Mouse (Mus musculus) stomach, postnatal 0 days (tissue): ENCODE measurements at regions not wholly inside any gene's neighbourhood (a gene's known extent, or its start where the extent isn't known, plus 50 kb on each side); places are given as distances from the start of the nearest gene placed in this dataset.

ENCODE experiments used
- ATAC-seq: fragments of 200-750 bp; cut with Nextera tagmentation; 2 replicates; pipeline ENCODE4 v1.8.0; 2017; ENCODE audit not compliant: low FRiP score, low TSS enrichment
- DNase-seq: peaks from one replicate; pipeline ENCODE4 v3.0.0-alpha.2; 2016; ENCODE audit warnings: low spot score
- H3K27ac ChIP-seq: fragments of 300-500 bp; sonication (generic); replicated peaks from 2 replicates; pipeline ENCODE4 v1.5.1; 2014; ENCODE audit warnings: mild to moderate bottlenecking, control low read depth
- H3K27me3 ChIP-seq: fragments of 300-500 bp; sonication (generic); 2 replicates; pipeline ENCODE4 v1.6.1; 2014; ENCODE audit warnings: low read length; ENCODE audit not compliant: control insufficient read depth, insufficient read depth
- H3K36me3 ChIP-seq: fragments of 300-500 bp; sonication (generic); 2 replicates; pipeline ENCODE4 v1.6.1; 2014; ENCODE audit warnings: low read length, mixed read lengths; ENCODE audit not compliant: control insufficient read depth, insufficient read depth
- H3K4me1 ChIP-seq: fragments of 300-500 bp; sonication (generic); replicated peaks from 2 replicates; pipeline ENCODE4 v1.6.1; 2014; ENCODE audit warnings: antibody characterized with exemption; ENCODE audit not compliant: control insufficient read depth, insufficient read depth
- H3K4me2 ChIP-seq: fragments of 300-500 bp; sonication (generic); replicated peaks from 2 replicates; pipeline ENCODE4 v1.6.1; 2014; ENCODE audit warnings: low read depth, mild to moderate bottlenecking, control low read depth, moderate library complexity
- H3K4me3 ChIP-seq: fragments of 300-500 bp; sonication (generic); 2 replicates; pipeline ENCODE4 v1.5.1; 2014; ENCODE audit warnings: low read depth, low read length, control low read depth
- H3K9ac ChIP-seq: fragments of 300-500 bp; sonication (generic); 2 replicates; pipeline ENCODE4 v1.6.1; 2014; ENCODE audit warnings: mild to moderate bottlenecking, low read length, control low read depth, mixed read lengths
- H3K9me3 ChIP-seq: fragments of 300-500 bp; sonication (generic); 2 replicates; pipeline ENCODE4 v1.6.1; 2016; ENCODE audit warnings: low read length; ENCODE audit not compliant: control insufficient read depth
- CTCF ChIP-seq: IDR thresholded peaks from 2 replicates; pipeline ENCODE4 v1.5.1; 2016; ENCODE audit warnings: antibody characterized with exemption, low read depth, mild to moderate bottlenecking, moderate library complexity
- EP300 ChIP-seq: optimal IDR thresholded peaks from 2 replicates; pipeline ENCODE3; 2016; ENCODE audit warnings: antibody characterized with exemption
- WGBS: fragments of 180-500 bp; shearing (Covaris S2); extraction: QIAGEN DNeasy Blood & Tissue Kit; methylation state at CpG from one replicate; pipeline ENCODE4 v1.1.7; 2014; 5-methylcytosine and 5-hydroxymethylcytosine counted together

DNA sequence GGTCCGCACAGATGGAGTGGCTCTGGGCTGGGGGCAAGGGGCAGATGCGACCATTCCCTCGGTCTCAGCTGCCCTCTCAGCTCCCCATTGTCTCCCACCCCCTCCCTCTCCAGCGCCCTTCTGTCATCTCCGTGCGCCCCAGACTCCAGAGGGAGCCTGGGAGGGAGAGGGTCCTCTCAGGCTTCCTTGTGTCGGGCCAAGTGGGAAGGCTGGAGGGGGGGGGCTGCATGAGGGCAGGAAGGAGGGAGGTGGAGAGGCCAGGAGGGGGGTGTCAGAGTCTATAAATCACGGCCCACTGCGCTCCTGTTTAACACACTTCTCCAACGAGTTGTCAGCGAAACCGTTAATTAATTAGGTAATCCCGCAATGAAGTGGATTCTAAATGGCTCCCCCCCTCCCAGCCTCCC, 127.2 kb upstream of the Lhx5 start:
- DNase-seq (no peak), ATAC-seq (no peak)
- H3K4me1 ChIP-seq, result no peaks in the 10 kb centered on the region
- TF ChIP-seq EP300, result no peak
- TF ChIP-seq CTCF, result no peak
- no peaks in the 10 kb centered on the region for H3K36me3 ChIP-seq
- H3K27ac ChIP-seq, result no peak overlapping the region
- WGBS, result 14% methylated on average over 11 of the region's 13 CpGs
- peaks cover 8% of the 10 kb centered on the region; the same call in 1 of the 2 replicates for H3K27me3 ChIP-seq
- no peak overlapping the region for H3K4me3 ChIP-seq
- H3K4me2 ChIP-seq, result no peak overlapping the region
- no peak overlapping the region for H3K9ac ChIP-seq
- H3K9me3 ChIP-seq, result no peaks in the 10 kb centered on the region

DNA sequence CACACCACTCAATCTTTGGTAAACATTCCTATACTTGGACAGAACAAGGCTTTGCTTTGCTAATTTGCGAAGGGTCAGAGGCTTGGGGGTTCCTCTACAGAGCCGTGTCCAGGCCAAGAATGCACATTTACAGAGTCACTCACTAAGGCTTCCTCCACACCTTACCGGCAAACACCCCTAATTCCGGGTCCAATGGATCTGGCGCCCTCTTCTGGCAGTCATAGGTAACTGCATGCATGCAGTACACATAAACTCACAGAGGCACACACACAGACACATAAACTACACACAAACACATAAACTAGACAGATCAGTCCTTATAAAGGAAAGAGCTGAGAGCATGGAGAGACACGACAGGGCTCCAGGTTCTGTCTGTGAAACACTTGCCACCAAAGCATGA, 119.2 kb upstream of the Lhx5 start:
- ATAC-seq (no peak), DNase-seq (no peak)
- H3K36me3 ChIP-seq, result no peaks in the 10 kb centered on the region
- no peaks in the 10 kb centered on the region for H3K27me3 ChIP-seq
- H3K27ac ChIP-seq, result no peak overlapping the region
- H3K4me2 ChIP-seq, result no peak overlapping the region
- H3K4me1 ChIP-seq, result no peaks in the 10 kb centered on the region
- TF ChIP-seq CTCF, result peak; percentile 56
- TF ChIP-seq EP300, result no peak
- H3K9me3 ChIP-seq, result no peaks in the 10 kb centered on the region
- no peak overlapping the region for H3K9ac ChIP-seq
- H3K4me3 ChIP-seq, result no peak overlapping the region
- 85% methylated on average over 6 of the region's 6 CpGs for WGBS

DNA sequence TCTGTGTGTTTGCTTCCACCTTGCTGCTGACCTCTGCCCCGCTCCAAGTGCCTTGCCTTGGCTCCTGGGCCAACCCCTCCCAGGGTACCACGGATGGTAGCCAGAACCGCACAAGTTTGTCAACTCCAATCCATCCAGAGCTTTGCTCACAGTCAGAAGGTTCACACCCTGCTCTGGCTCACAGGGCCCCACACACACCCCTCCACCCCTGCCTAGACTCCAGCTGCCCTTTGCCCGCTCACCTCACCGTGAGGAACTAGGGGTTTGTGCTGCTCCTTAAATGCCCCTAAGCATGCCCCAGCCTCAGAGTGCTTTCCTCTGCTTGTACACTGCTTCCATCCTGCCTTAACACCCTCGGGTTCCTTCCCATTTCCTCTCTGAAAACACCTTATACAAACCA, 117.5 kb upstream of the Lhx5 start:
- TF ChIP-seq CTCF (no peak), EP300 (no peak)
- H3K4me1 ChIP-seq, result no peaks in the 10 kb centered on the region
- WGBS, result 67% methylated on average over 6 of the region's 6 CpGs
- H3K9ac ChIP-seq, result no peak overlapping the region
- no peak overlapping the region for H3K4me3 ChIP-seq
- no peaks in the 10 kb centered on the region for H3K27me3 ChIP-seq
- H3K9me3 ChIP-seq, result no peaks in the 10 kb centered on the region
- no peak for DNase-seq
- no peak for ATAC-seq
- H3K27ac ChIP-seq, result no peak overlapping the region
- H3K4me2 ChIP-seq, result no peak overlapping the region
- H3K36me3 ChIP-seq, result no peaks in the 10 kb centered on the region

DNA sequence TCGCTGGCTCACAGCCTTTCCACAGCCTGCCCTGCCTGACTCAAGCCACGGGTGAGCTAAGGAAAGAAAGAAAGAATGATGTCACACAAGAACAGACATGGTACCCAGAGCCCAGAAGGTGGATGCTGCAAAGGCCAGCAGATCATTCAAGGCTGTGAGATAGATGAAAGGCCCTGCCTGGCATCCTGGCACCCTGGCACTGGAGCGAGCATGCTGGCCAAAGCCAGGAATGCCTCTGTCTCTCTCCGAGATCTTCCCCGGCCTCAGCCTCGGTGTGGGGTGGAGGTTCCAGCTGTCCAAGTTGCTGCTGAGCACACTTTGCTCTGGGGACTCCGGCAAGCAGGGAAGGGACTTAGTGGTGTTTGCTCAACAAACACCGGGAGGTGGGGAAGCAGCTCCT, 116.4 kb upstream of the Lhx5 start:
- TF ChIP-seq EP300, result no peak
- no peak for TF ChIP-seq CTCF
- Histone ChIP-seq H3K36me3 (no peaks in the 10 kb centered on the region), H3K27me3 (no peaks in the 10 kb centered on the region), H3K4me3 (no peak overlapping the region), H3K9me3 (no peaks in the 10 kb centered on the region), H3K4me1 (no peaks in the 10 kb centered on the region), H3K4me2 (no peak overlapping the region), H3K27ac (no peak overlapping the region), H3K9ac (no peak overlapping the region)
- WGBS, result 44% methylated on average over 8 of the region's 8 CpGs
- no peak for DNase-seq
- ATAC-seq, result no peak

DNA sequence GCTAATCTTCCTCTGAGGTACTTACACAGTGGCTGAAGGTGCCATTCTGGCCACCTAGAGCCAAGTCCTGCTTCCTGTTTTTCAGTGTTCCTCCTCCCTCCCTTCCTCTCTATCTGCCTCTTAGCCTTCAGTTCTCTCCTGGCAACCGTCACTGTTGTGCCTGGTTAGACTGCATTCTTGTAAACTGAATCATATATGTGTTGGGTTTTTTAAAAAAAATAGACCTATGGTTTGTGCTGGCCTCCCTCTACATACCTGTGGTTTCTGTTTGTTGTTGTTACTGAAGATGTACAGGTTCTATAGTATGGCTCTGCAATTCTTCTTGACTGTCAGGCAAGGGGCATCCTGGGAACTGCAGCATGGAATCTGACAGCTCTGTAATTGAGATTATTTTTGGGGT, 112.5 kb upstream of the Lhx5 start:
- WGBS, result 23% methylated on average over 1 of the region's 1 CpGs
- no peak for DNase-seq

DNA sequence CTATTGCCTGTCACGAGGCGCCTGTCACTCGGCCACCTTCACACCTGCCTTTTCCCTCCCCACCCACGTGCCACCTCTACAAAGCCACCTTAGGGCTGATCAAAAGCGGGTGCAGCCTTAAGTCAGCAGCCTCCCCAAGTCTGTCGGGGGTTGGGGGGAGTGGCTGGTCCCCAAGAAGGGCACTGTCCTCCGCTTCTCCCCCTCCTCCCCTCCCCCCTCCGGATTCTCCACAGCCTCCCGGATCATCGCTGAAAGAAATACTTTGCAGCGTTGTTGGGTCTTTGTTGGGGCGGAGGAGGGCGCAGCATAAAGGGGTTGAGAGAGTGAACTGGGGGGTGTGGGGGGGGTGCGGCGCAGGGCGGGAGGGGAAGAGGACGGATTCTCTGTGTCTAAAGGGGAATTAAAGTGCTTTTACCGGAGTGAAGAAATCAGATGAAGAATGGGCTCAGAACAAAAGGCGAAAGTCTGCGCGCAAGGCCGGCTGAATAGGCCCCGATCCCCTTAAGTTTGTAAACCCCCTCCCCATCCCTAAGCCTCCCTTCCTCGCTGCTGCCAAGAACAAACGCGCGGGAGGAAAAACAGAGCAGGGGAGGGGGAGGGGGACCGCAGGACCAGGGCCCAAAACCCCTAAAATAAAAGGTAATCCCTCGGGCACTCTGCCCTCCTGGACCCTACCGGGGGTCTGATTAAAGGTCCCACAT, 109.3 kb upstream of the Lhx5 start:
- no peaks in the 10 kb centered on the region for H3K36me3 ChIP-seq
- no peak overlapping the region for H3K9ac ChIP-seq
- ATAC-seq, result no peak
- no peak overlapping the region; the same call in 1 of the 2 replicates for H3K4me3 ChIP-seq
- WGBS, result 3% methylated on average over 30 of the region's 30 CpGs
- TF ChIP-seq CTCF (no peak), EP300 (no peak)
- H3K4me1 ChIP-seq, result no peaks in the 10 kb centered on the region
- H3K9me3 ChIP-seq, result no peaks in the 10 kb centered on the region
- no peak for DNase-seq
- no peaks in the 10 kb centered on the region for H3K27me3 ChIP-seq
- H3K4me2 ChIP-seq, result peak overlapping the region; percentile 34
- no peak overlapping the region for H3K27ac ChIP-seq

More for the DNA sequence above, 112.5 kb upstream of the Lhx5 start:
- no peaks in the 10 kb centered on the region for H3K27me3 ChIP-seq
- H3K36me3 ChIP-seq, result no peaks in the 10 kb centered on the region
- H3K4me3 ChIP-seq, result no peak overlapping the region
- TF ChIP-seq CTCF (no peak), EP300 (no peak)
- no peak overlapping the region for H3K9ac ChIP-seq
- no peak overlapping the region for H3K4me2 ChIP-seq
- ATAC-seq, result no peak
- no peak overlapping the region for H3K27ac ChIP-seq
- no peaks in the 10 kb centered on the region for H3K9me3 ChIP-seq
- no peaks in the 10 kb centered on the region for H3K4me1 ChIP-seq
